Mouse (Mus musculus) MEL (cell line): ENCODE results near the gene Mprip. TPM values are rescaled to one million over a fixed set of nuclear protein-coding genes. Genes with fewer than 3 reads are reported as not detected.

Experiments used
- DNase-seq: peaks from one replicate; pipeline ENCODE4 v3.0.0; 2011; ENCODE audit warnings: low read depth, low spot score
- H3K27ac ChIP-seq: 2 replicates; pipeline ENCODE4 v1.5.1; 2012; ENCODE audit warnings: low read depth, mild to moderate bottlenecking, control low read depth, low read length, moderate library complexity; ENCODE audit not compliant: control insufficient read depth
- H3K27me3 ChIP-seq, 2 experiments: fragments of 150-350 bp in 1 of 2; sonication (generic) in 1 of 2; 2 replicates each; pipeline ENCODE4 v1.6.1; 2012; ENCODE audit warnings: low read length in 2 of 2, mild to moderate bottlenecking in 2 of 2, improper control_type of control experiment in 1 of 2, moderate library complexity in 1 of 2; ENCODE audit not compliant: insufficient read depth in 2 of 2, control insufficient read depth in 1 of 2
- H3K36me3 ChIP-seq, 2 experiments: 2 replicates each; pipeline ENCODE4 v1.6.1; 2012 to 2014; ENCODE audit warnings: low read length in 2 of 2, improper control_type of control experiment in 1 of 2, inconsistent platforms in 1 of 2, mild to moderate bottlenecking in 1 of 2; ENCODE audit not compliant: insufficient read depth in 2 of 2, control insufficient read depth in 1 of 2
- H3K4me1 ChIP-seq, 2 experiments: fragments of 150-350 bp in 1 of 2; sonication (generic) in 1 of 2; 2 replicates each; pipeline ENCODE4 v1.6.1; 2012; ENCODE audit warnings: low read length in 2 of 2, improper control_type of control experiment in 1 of 2, mild to moderate bottlenecking in 1 of 2; ENCODE audit not compliant: insufficient read depth in 2 of 2, control insufficient read depth in 1 of 2
- H3K4me3 ChIP-seq, 2 experiments: fragments of 150-350 bp in 1 of 2; sonication (generic) in 1 of 2; 2 replicates each; pipeline ENCODE4 v1.5.1; 2012; ENCODE audit warnings: low read depth in 2 of 2, low read length in 2 of 2, mild to moderate bottlenecking in 2 of 2, moderate library complexity in 2 of 2, control low read depth in 1 of 2, improper control_type of control experiment in 1 of 2; ENCODE audit not compliant: control insufficient read depth in 1 of 2, insufficient read depth in 1 of 2
- H3K79me2 ChIP-seq: 2 replicates; pipeline ENCODE4 v1.6.1; 2012; ENCODE audit warnings: mild to moderate bottlenecking, low read length, moderate library complexity; ENCODE audit not compliant: control insufficient read depth, poor library complexity, insufficient read depth
- H3K9ac ChIP-seq: 2 replicates; pipeline ENCODE4 v1.6.1; 2012; ENCODE audit warnings: low read depth, mild to moderate bottlenecking, control low read depth, low read length, moderate library complexity; ENCODE audit not compliant: control insufficient read depth, poor library complexity, severe bottlenecking
- H3K9me3 ChIP-seq: fragments of 150-350 bp; sonication (generic); replicated peaks from 2 replicates; pipeline ENCODE4 v1.6.1; 2012; ENCODE audit warnings: mild to moderate bottlenecking, low read length, improper control_type of control experiment, moderate library complexity; ENCODE audit not compliant: insufficient read depth
- CHD1 ChIP-seq: IDR thresholded peaks from 2 replicates; pipeline ENCODE4 v1.6.1; 2012; ENCODE audit warnings: low read depth, mild to moderate bottlenecking, inconsistent platforms, low read length, improper control_type of control experiment
- ELF1 ChIP-seq: IDR thresholded peaks from 2 replicates; pipeline ENCODE4 v1.6.1; 2014; ENCODE audit warnings: low read depth, mild to moderate bottlenecking, inconsistent platforms, low read length, improper control_type of control experiment, moderate library complexity
- EP300 ChIP-seq, 2 experiments: IDR thresholded peaks; 2 replicates each; pipeline ENCODE4 v1.6.1; 2011; ENCODE audit warnings: improper control_type of control experiment in 2 of 2, low read length in 2 of 2, low read depth in 1 of 2, mild to moderate bottlenecking in 1 of 2
- GABPA ChIP-seq: IDR thresholded peaks from 2 replicates; pipeline ENCODE4 v1.6.1; 2012; ENCODE audit warnings: low read depth, mild to moderate bottlenecking, inconsistent platforms, low read length, improper control_type of control experiment, moderate library complexity
- GATA1 ChIP-seq: IDR thresholded peaks from 2 replicates; pipeline ENCODE4 v1.6.1; 2011; ENCODE audit warnings: low read depth, low read length, improper control_type of control experiment
- HCFC1 ChIP-seq: IDR thresholded peaks from 2 replicates; pipeline ENCODE4 v1.6.1; 2012; ENCODE audit warnings: low read depth, mild to moderate bottlenecking, inconsistent platforms, low read length, improper control_type of control experiment, moderate library complexity
- JUND ChIP-seq: IDR thresholded peaks from 2 replicates; pipeline ENCODE4 v1.6.1; 2011; ENCODE audit warnings: low read depth, mild to moderate bottlenecking, improper control_type of control experiment, low read length
- KAT2A ChIP-seq: conservative IDR thresholded peaks from 2 replicates; pipeline ENCODE4 v1.6.1; 2012; ENCODE audit warnings: low read depth, low read length, improper control_type of control experiment, inconsistent platforms
- MAX ChIP-seq: IDR thresholded peaks from 2 replicates; pipeline ENCODE4 v1.6.1; 2011; ENCODE audit warnings: low read length, improper control_type of control experiment
- MAZ ChIP-seq: IDR thresholded peaks from 2 replicates; pipeline ENCODE4 v1.6.1; 2012; ENCODE audit warnings: low read depth, mild to moderate bottlenecking, inconsistent platforms, low read length, improper control_type of control experiment
- MEF2A ChIP-seq: IDR thresholded peaks from 2 replicates; pipeline ENCODE4 v1.6.1; 2014; ENCODE audit warnings: low read depth, mild to moderate bottlenecking, inconsistent platforms, low read length, improper control_type of control experiment; ENCODE audit not compliant: poor library complexity, insufficient replicate concordance, severe bottlenecking; ENCODE audit errors: extremely low read depth
- NELFE ChIP-seq: IDR thresholded peaks from 2 replicates; pipeline ENCODE4 v1.6.1; 2011; ENCODE audit warnings: low read depth, low read length, improper control_type of control experiment
- POLR2A ChIP-seq, 2 experiments: IDR thresholded peaks; 2 replicates each; pipeline ENCODE4 v1.6.1; 2011 to 2012; ENCODE audit warnings: low read length in 2 of 2, mild to moderate bottlenecking in 2 of 2, control low read depth in 1 of 2, improper control_type of control experiment in 1 of 2, low read depth in 1 of 2, moderate library complexity in 1 of 2; ENCODE audit not compliant: control insufficient read depth in 1 of 2, insufficient read depth in 1 of 2, poor library complexity in 1 of 2
- POLR2AphosphoS2 ChIP-seq: IDR thresholded peaks from 2 replicates; pipeline ENCODE4 v1.6.1; 2011; ENCODE audit warnings: low read length, improper control_type of control experiment
- RAD21 ChIP-seq: IDR thresholded peaks from 2 replicates; pipeline ENCODE4 v1.6.1; 2011; ENCODE audit warnings: mild to moderate bottlenecking, low read depth, low read length, improper control_type of control experiment
- TAL1 ChIP-seq: IDR thresholded peaks from 2 replicates; pipeline ENCODE4 v1.6.1; 2012; ENCODE audit warnings: mild to moderate bottlenecking, inconsistent platforms, low read length, moderate library complexity, mixed read lengths
- USF2 ChIP-seq, 2 experiments: IDR thresholded peaks; 2 replicates each; pipeline ENCODE4 v1.6.1; 2011 to 2012; ENCODE audit warnings: improper control_type of control experiment in 2 of 2, low read length in 2 of 2, borderline replicate concordance in 1 of 2, inconsistent platforms in 1 of 2, low read depth in 1 of 2, mild to moderate bottlenecking in 1 of 2; ENCODE audit not compliant: insufficient read depth in 1 of 2
- ZC3H11A ChIP-seq: IDR thresholded peaks from 2 replicates; pipeline ENCODE4 v1.6.1; 2012; ENCODE audit warnings: low read depth, mild to moderate bottlenecking, inconsistent platforms, low read length, improper control_type of control experiment
- ZKSCAN1 ChIP-seq: IDR thresholded peaks from 2 replicates; pipeline ENCODE4 v1.6.1; 2012; ENCODE audit warnings: low read depth, mild to moderate bottlenecking, inconsistent platforms, low read length, improper control_type of control experiment, moderate library complexity
- ZNF384 ChIP-seq: IDR thresholded peaks from 2 replicates; pipeline ENCODE4 v1.6.1; 2012; ENCODE audit warnings: low read depth, mild to moderate bottlenecking, inconsistent platforms, low read length, improper control_type of control experiment
- polyA plus RNA-seq, 2 experiments: library from polyadenylated mRNA; stranded (reverse) in 1 of 2; unstranded in 1 of 2; fragments of >175 nt in 1 of 2; fragments of >200 nt in 1 of 2; gene quantifications; 2 replicates each; pipeline versions ENCODE4 v1.2.1 to v1.2.4; 2012; ENCODE audit warnings: low replicate concordance in 2 of 2, low read depth in 1 of 2; ENCODE audit not compliant: insufficient read length in 2 of 2, insufficient read depth in 1 of 2, missing spikeins in 1 of 2
- total RNA-seq: library from RNA; depleted of rRNA; stranded (reverse); fragments of 300-350 nt; gene quantifications from 2 replicates; pipeline ENCODE4 v1.2.3, GENCODE M21; 2012

Mprip gene
- total and polyA plus RNA-seq, 3 experiments, result 103 to 174 (median 142) TPM

- no peak for TF ChIP-seq MAZ
Observed at GRCm38 (mm10) chr11:59754504-59754903, 93.4 kb downstream of the Mprip start (continued).

GRCm38 (mm10) chr11:59756351-59756750 is 95.2 kb downstream of the Mprip start:
- Histone ChIP-seq H3K9me3 (no peaks in the 10 kb centered on the region), H3K4me3 (no peak overlapping the region), H3K9ac (no peak overlapping the region), H3K27ac (no peak overlapping the region), H3K4me1 (peaks cover 2 to 12% of the 10 kb centered on the region in 2 experiments), H3K79me2 (no peaks in the 10 kb centered on the region), H3K27me3 (no peaks in the 10 kb centered on the region), H3K36me3 (peaks cover 14 to 27% of the 10 kb centered on the region in 2 experiments)
- no peak for TF ChIP-seq NELFE
- TF ChIP-seq MEF2A, result no peak
- no peak for TF ChIP-seq EP300 (IDR thresholded peaks at IDR 0.05; ENCODE audit: low read depth in 1 of 2, low read length in 2 of 2)
- no peak for TF ChIP-seq POLR2AphosphoS2
- no peak for TF ChIP-seq HCFC1
- no peak for TF ChIP-seq ZKSCAN1
- no peak for TF ChIP-seq ZNF384
- no peak for TF ChIP-seq ZC3H11A
- TF ChIP-seq GATA1, result no peak
- TF ChIP-seq TAL1, result no peak
- TF ChIP-seq KAT2A, result no peak
- no peak for TF ChIP-seq JUND
- no peak for TF ChIP-seq RAD21
- TF ChIP-seq CHD1, result no peak
- no peak for TF ChIP-seq POLR2A (IDR thresholded peaks at IDR 0.05; ENCODE audit: control insufficient read depth in 1 of 2, insufficient read depth in 1 of 2, low read depth in 1 of 2, low read length in 2 of 2, poor library complexity in 1 of 2)
- TF ChIP-seq MAZ, result no peak
- no peak for TF ChIP-seq ELF1
- no peak for TF ChIP-seq USF2 (IDR thresholded peaks at IDR 0.05; ENCODE audit: borderline replicate concordance in 1 of 2, insufficient read depth in 1 of 2, low read depth in 1 of 2, low read length in 2 of 2)
- TF ChIP-seq MAX, result no peak
- no peak for TF ChIP-seq GABPA
- no peak for DNase-seq
